Mouse (Mus musculus): ENCODE data around the gene Vcpkmt. TPM values are rescaled to one million over a fixed set of nuclear protein-coding genes. Genes with fewer than 3 reads are reported as not detected.
"Not testable (repeated sequence)": the region's sequence is repeated elsewhere in the genome, so short reads cannot be mapped to it uniquely, and the experiment has no call there.

Gene Vcpkmt
- polyA plus RNA-seq (2015; fragmentation: Nextera tagmentation; extraction: Ambion mirVana), result 7.0 and 9.1 TPM in 2 replicates

GRCm38 (mm10) chr12:69582613-69583269, at the start of gene Vcpkmt:
Gene Vcpkmt (minus strand): TSS chr12:69583028.
- H3K27ac ChIP-seq (ENCODE audit: low read depth), result peak within 1 kb of the TSS; percentile 53

GRCm38 (mm10) chr12:69618590-69618989, 35.8 kb upstream of the Vcpkmt start:
- ATAC-seq; H3K9ac ChIP-seq (replicated peaks); DNase-seq; H3K27ac ChIP-seq (ENCODE audit: low read depth); H3K27me3 ChIP-seq (ENCODE audit: insufficient read depth, low read length); H3K4me2 ChIP-seq (ENCODE audit: low read depth, low read length); H3K9me3 ChIP-seq (ENCODE audit: low read length); H3K4me1 ChIP-seq (ENCODE audit: insufficient read depth); H3K4me3 ChIP-seq (ENCODE audit: low read depth, low read length): not testable (repeated sequence)
- peaks cover 22% of the 10 kb centered on the region for H3K36me3 ChIP-seq (replicated peaks; ENCODE audit: insufficient read depth, low read length)
- WGBS (ENCODE audit: insufficient replicate concordance), result 65% methylated on average over 5 of the region's 5 CpGs

More at GRCm38 (mm10) chr12:69582613-69583269, at the start of gene Vcpkmt:
- DNase-seq, result peak; percentile 92
- Histone ChIP-seq H3K9me3 (ENCODE audit: low read length) (no peaks in the 10 kb centered on the region), H3K4me1 (ENCODE audit: insufficient read depth) (peaks cover 10% of the 10 kb centered on the region), H3K27me3 (ENCODE audit: insufficient read depth, low read length) (no peaks in the 10 kb centered on the region), H3K36me3 (replicated peaks; ENCODE audit: insufficient read depth, low read length) (peaks cover 32% of the 10 kb centered on the region), H3K9ac (replicated peaks) (peak within 1 kb of the TSS; percentile 81), H3K4me3 (ENCODE audit: low read depth, low read length) (peak within 1 kb of the TSS; percentile 89), H3K4me2 (ENCODE audit: low read depth, low read length) (peak within 1 kb of the TSS; percentile 98)
- peak; percentile 99 for ATAC-seq
- 2% methylated on average over 56 of the region's 56 CpGs for WGBS (ENCODE audit: insufficient replicate concordance)
- TF ChIP-seq EP300 (IDR thresholded peaks at IDR 0.05; ENCODE audit: low read depth), result no peak
- TF ChIP-seq CTCF (IDR thresholded peaks at IDR 0.05; ENCODE audit: low read depth), result 0 out of 2 replicates have a peak, but pooled peaks have one; percentile 1

- no peak overlapping the region for H3K4me2 ChIP-seq (ENCODE audit: low read depth, low read length)
- no peaks in the 10 kb centered on the region for H3K9me3 ChIP-seq (ENCODE audit: low read length)
- no peak overlapping the region for H3K9ac ChIP-seq (replicated peaks)
- TF ChIP-seq EP300 (IDR thresholded peaks at IDR 0.05; ENCODE audit: low read depth), result no peak
- TF ChIP-seq CTCF (IDR thresholded peaks at IDR 0.05; ENCODE audit: low read depth), result no peak
- DNase-seq (no peak), ATAC-seq (no peak)
- H3K4me3 ChIP-seq (ENCODE audit: low read depth, low read length), result no peak overlapping the region
- WGBS (ENCODE audit: insufficient replicate concordance), result 88% methylated on average over 2 of the region's 2 CpGs
- H3K27me3 ChIP-seq (ENCODE audit: insufficient read depth, low read length), result no peaks in the 10 kb centered on the region
- peaks cover 34% of the 10 kb centered on the region for H3K36me3 ChIP-seq (replicated peaks; ENCODE audit: insufficient read depth, low read length)
- H3K27ac ChIP-seq (ENCODE audit: low read depth), result no peak overlapping the region
- no peaks in the 10 kb centered on the region for H3K4me1 ChIP-seq (ENCODE audit: insufficient read depth)
These were observed 21.5 kb upstream of the Vcpkmt start for GRCm38 (mm10) chr12:69604367-69604766.

DNA sequence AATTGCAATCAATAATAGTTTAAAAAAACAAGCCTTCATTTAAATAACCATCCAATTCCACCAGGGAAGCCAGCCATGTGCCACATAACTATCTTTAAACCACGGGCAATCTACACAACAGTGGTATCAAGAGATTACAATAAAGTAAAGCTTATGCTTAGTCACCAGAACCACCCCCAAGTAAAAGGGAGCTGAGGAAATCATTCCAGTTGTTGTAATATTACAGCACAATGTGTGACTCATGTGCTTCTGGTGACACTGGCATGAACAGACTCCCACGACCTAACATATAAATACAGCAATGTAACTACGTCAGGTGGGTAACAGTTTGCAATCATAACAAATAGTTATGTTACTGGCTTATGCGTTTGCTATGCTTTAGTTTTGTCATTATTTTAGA, 14.6 kb upstream of the Vcpkmt start:
- Histone ChIP-seq H3K27me3 (ENCODE audit: insufficient read depth, low read length) (no peaks in the 10 kb centered on the region), H3K9me3 (ENCODE audit: low read length) (no peaks in the 10 kb centered on the region), H3K4me2 (ENCODE audit: low read depth, low read length) (no peak overlapping the region), H3K4me1 (ENCODE audit: insufficient read depth) (no peaks in the 10 kb centered on the region), H3K36me3 (replicated peaks; ENCODE audit: insufficient read depth, low read length) (peaks cover 15% of the 10 kb centered on the region), H3K9ac (replicated peaks) (no peak overlapping the region), H3K4me3 (ENCODE audit: low read depth, low read length) (no peak overlapping the region), H3K27ac (ENCODE audit: low read depth) (no peak overlapping the region)
- no peak for ATAC-seq
- no peak for TF ChIP-seq EP300 (IDR thresholded peaks at IDR 0.05; ENCODE audit: low read depth)
- TF ChIP-seq CTCF (IDR thresholded peaks at IDR 0.05; ENCODE audit: low read depth), result no peak
- no peak for DNase-seq
- 75% methylated on average over 4 of the region's 4 CpGs for WGBS (ENCODE audit: insufficient replicate concordance)

DNA sequence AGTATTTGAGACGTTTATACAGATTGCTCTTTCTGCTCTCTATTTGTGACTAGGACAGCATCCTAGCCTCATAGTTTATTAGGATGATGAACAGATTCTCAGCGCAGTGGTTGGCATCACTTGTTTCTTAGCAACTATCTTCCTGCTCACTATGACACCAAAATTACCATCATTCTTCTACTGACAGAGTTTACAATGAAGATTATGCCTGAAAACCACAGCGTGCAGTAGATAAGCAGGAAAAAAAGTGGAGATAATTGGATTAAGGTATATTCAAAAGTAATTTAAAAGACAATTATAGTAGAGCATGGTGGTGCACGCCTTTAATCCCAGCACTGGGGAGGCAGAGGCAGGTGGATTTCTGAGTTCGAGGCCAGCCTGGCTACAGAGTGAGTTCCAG, 10.3 kb upstream of the Vcpkmt start:
- ATAC-seq (no peak), DNase-seq (no peak)
- Histone ChIP-seq H3K9me3 (ENCODE audit: low read length) (no peaks in the 10 kb centered on the region), H3K9ac (replicated peaks) (no peak overlapping the region), H3K36me3 (replicated peaks; ENCODE audit: insufficient read depth, low read length) (peaks cover 17% of the 10 kb centered on the region), H3K4me3 (ENCODE audit: low read depth, low read length) (no peak overlapping the region), H3K27ac (ENCODE audit: low read depth) (no peak overlapping the region), H3K27me3 (ENCODE audit: insufficient read depth, low read length) (no peaks in the 10 kb centered on the region), H3K4me2 (ENCODE audit: low read depth, low read length) (no peak overlapping the region), H3K4me1 (ENCODE audit: insufficient read depth) (no peaks in the 10 kb centered on the region)
- TF ChIP-seq CTCF (IDR thresholded peaks at IDR 0.05; ENCODE audit: low read depth), result no peak
- TF ChIP-seq EP300 (IDR thresholded peaks at IDR 0.05; ENCODE audit: low read depth), result no peak
- 78% methylated on average over 5 of the region's 5 CpGs for WGBS (ENCODE audit: insufficient replicate concordance)

DNA sequence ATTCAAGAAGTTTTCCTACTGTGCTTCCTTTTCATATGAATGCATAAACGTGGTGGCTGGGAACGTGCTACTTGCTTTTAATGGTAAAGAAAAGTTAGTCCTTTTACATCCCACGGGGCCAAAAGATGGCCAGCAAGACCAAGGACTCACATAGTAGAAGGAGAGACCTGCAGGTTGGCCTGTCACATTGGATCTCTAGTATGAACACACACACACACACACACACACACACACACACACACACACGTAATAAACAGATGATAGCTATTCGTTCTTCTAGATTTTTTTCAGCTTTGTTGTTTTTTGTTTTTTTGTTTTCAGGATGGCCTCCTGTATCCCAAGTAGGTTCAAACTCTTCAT, 422 bp upstream of the Vcpkmt start:
- Histone ChIP-seq H3K4me2 (ENCODE audit: low read depth, low read length) (peak overlapping the region; percentile 98), H3K9ac (replicated peaks) (peak overlapping the region; percentile 81; the same call in 1 of the 2 replicates), H3K9me3 (ENCODE audit: low read length) (no peaks in the 10 kb centered on the region), H3K4me3 (ENCODE audit: low read depth, low read length) (peak overlapping the region; percentile 89), H3K4me1 (ENCODE audit: insufficient read depth) (peaks cover 10% of the 10 kb centered on the region), H3K36me3 (replicated peaks; ENCODE audit: insufficient read depth, low read length) (peaks cover 31% of the 10 kb centered on the region), H3K27ac (ENCODE audit: low read depth) (peak overlapping the region; percentile 53), H3K27me3 (ENCODE audit: insufficient read depth, low read length) (no peaks in the 10 kb centered on the region)
- ATAC-seq, result peak; percentile 10; the same call in 1 of the 2 replicates
- WGBS (ENCODE audit: insufficient replicate concordance), result 44% methylated on average over 5 of the region's 5 CpGs
- no peak for TF ChIP-seq EP300 (IDR thresholded peaks at IDR 0.05; ENCODE audit: low read depth)
- no peak for TF ChIP-seq CTCF (IDR thresholded peaks at IDR 0.05; ENCODE audit: low read depth)
- DNase-seq, result no peak

Data from liver, postnatal 0 days (tissue).